Mouse (Mus musculus) hindbrain, postnatal 0 days (tissue): Measurements from ENCODE around the gene Ngrn. TPM values are rescaled to one million over a fixed set of nuclear protein-coding genes. Genes with fewer than 3 reads are reported as not detected.

Experiments used
- ATAC-seq: fragments of 200-750 bp; cut with Nextera tagmentation; 2 replicates; pipeline ENCODE4 v1.8.0; 2017; ENCODE audit warnings: mild to moderate bottlenecking, moderate TSS enrichment, moderate library complexity
- DNase-seq: peaks from one replicate; pipeline ENCODE4 v3.0.0-alpha.2; 2015; ENCODE audit warnings: low spot score
- H3K27ac ChIP-seq: fragments of 300-500 bp; sonication (generic); 2 replicates; pipeline ENCODE4 v1.5.1; 2014; ENCODE audit warnings: mild to moderate bottlenecking
- H3K27me3 ChIP-seq: fragments of 300-500 bp; sonication (generic); 2 replicates; pipeline ENCODE4 v1.6.1; 2014; ENCODE audit warnings: low read length, mixed read lengths; ENCODE audit not compliant: insufficient read depth
- H3K36me3 ChIP-seq: fragments of 300-500 bp; sonication (generic); 2 replicates; pipeline ENCODE4 v1.6.1; 2014; ENCODE audit warnings: low read length, mixed read lengths; ENCODE audit not compliant: insufficient read depth
- H3K4me1 ChIP-seq: fragments of 300-500 bp; sonication (generic); 2 replicates; pipeline ENCODE4 v1.6.1; 2014; ENCODE audit warnings: antibody characterized with exemption, low read length, mixed read lengths; ENCODE audit not compliant: insufficient read depth
- H3K4me2 ChIP-seq: fragments of 300-500 bp; sonication (generic); 2 replicates; pipeline ENCODE4 v1.6.1; 2014; ENCODE audit warnings: low read depth, mild to moderate bottlenecking, low read length, moderate library complexity, mixed read lengths
- H3K4me3 ChIP-seq: fragments of 300-500 bp; sonication (generic); 2 replicates; pipeline ENCODE4 v1.5.1; 2014; ENCODE audit warnings: low read length
- H3K9ac ChIP-seq: fragments of 300-500 bp; sonication (generic); replicated peaks from 2 replicates; pipeline ENCODE4 v1.6.1; 2014; ENCODE audit warnings: mild to moderate bottlenecking, low read length, moderate library complexity, mixed read lengths
- H3K9me3 ChIP-seq: fragments of 300-500 bp; sonication (generic); 2 replicates; pipeline ENCODE4 v1.6.1; 2016; ENCODE audit warnings: low read length, mixed read lengths
- CTCF ChIP-seq: IDR thresholded peaks from 2 replicates; pipeline ENCODE4 v1.5.1; 2016; ENCODE audit warnings: antibody characterized with exemption, control low read depth, low read depth
- WGBS: fragments of 180-500 bp; shearing (Covaris S2); extraction: QIAGEN DNeasy Blood & Tissue Kit; methylation state at CpG from one replicate; pipeline ENCODE4 v1.1.7; 2014; 5-methylcytosine and 5-hydroxymethylcytosine counted together
- polyA plus RNA-seq: library from polyadenylated mRNA; unstranded; fragments of >200 nt; fragmentation: Nextera tagmentation; extraction: Ambion mirVana; gene quantifications from 2 replicates; pipeline ENCODE4 v1.2.1, GENCODE M21; 2015
- total RNA-seq: library from RNA; depleted of rRNA; stranded (reverse); fragments of >200 nt; gene quantifications from 2 replicates; pipeline ENCODE4 v1.2.3, GENCODE M21; 2014; rRNA removed

The Ngrn gene
- total RNA-seq (47.6 and 48.6 TPM in 2 replicates), polyA plus RNA-seq (69.8 and 71.9 TPM in 2 replicates)

- H3K9ac ChIP-seq, result peak within 1 kb of the TSS; percentile 73
- peaks cover 21% of the 10 kb centered on the region for H3K27me3 ChIP-seq
- peak within 1 kb of the TSS; percentile 88 for H3K27ac ChIP-seq
- peak within 1 kb of the TSS; percentile 92 for H3K4me2 ChIP-seq
- WGBS, result 27% methylated on average over 40 of the region's 40 CpGs
- peak within 1 kb of the TSS; percentile 68 for H3K4me3 ChIP-seq
- ATAC-seq, result peak; percentile 91
- H3K36me3 ChIP-seq, result peaks cover 15% of the 10 kb centered on the region
- no peaks in the 10 kb centered on the region for H3K9me3 ChIP-seq
- peaks cover 10% of the 10 kb centered on the region for H3K4me1 ChIP-seq
- TF ChIP-seq CTCF, result peak; percentile 56
- DNase-seq, result peak; percentile 94
These were observed at the start of gene Ngrn for GRCm38 (mm10) chr7:80260625-80261371. Ngrn (plus strand) TSS chr7:80261215.

GRCm38 (mm10) chr7:80213604-80214003, 47.4 kb upstream of the Ngrn start:
- Histone ChIP-seq H3K27me3 (no peaks in the 10 kb centered on the region), H3K27ac (no peak overlapping the region), H3K9ac (no peak overlapping the region), H3K4me1 (peaks cover 5% of the 10 kb centered on the region; the same call in 1 of the 2 replicates), H3K36me3 (peaks cover 12% of the 10 kb centered on the region), H3K4me2 (no peak overlapping the region), H3K9me3 (no peaks in the 10 kb centered on the region), H3K4me3 (no peak overlapping the region)
- no peak for TF ChIP-seq CTCF
- DNase-seq (no peak), ATAC-seq (no peak)
- 75% methylated on average over 7 of the region's 7 CpGs for WGBS

DNA sequence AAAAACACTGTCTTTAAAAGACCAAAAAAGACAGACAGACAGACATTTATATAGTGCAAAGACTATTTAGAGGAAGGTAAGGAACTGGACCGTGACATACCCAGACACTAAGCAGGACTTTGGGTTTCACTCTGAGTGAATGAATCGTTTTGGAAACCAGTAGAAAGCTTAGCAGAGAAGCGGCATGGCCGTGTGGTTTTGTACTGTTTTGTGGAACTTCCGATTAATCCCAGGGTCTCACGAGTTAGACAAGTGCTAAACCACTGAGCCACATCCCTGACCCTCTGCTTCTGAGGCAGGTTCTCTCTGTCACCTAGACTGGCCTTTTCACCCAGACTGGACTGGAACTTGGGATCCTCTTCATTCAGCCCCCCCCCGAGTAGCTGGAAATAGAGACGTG, 46.6 kb upstream of the Ngrn start:
- 81% methylated on average over 8 of the region's 8 CpGs for WGBS
- H3K4me3 ChIP-seq, result no peak overlapping the region
- peaks cover 21% of the 10 kb centered on the region for H3K36me3 ChIP-seq
- DNase-seq (no peak), ATAC-seq (no peak)
- H3K9me3 ChIP-seq, result no peaks in the 10 kb centered on the region
- no peak overlapping the region for H3K9ac ChIP-seq
- H3K27me3 ChIP-seq, result no peaks in the 10 kb centered on the region
- H3K4me2 ChIP-seq, result no peak overlapping the region
- H3K27ac ChIP-seq, result no peak overlapping the region
- H3K4me1 ChIP-seq, result no peaks in the 10 kb centered on the region
- TF ChIP-seq CTCF, result no peak

DNA sequence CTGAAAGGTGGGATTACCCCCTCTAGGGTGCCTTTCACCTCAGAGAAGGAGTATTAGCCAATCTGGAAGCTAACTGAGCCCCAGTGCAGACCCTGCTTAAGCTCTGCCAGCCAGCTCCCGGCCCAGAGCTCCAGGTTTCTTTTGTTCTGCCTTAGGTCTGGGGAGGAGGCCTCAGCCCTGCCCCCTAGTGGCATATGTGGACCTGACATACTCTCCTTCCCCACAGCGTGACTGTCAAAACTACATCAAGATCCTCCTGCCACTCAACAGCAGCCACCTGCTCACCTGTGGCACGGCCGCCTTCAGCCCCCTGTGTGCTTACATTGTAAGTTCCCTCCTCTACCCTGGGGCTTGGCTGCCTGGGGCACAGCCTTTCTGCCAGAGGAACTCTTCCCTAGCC, 45.6 kb upstream of the Ngrn start:
- WGBS, result 10% methylated on average over 4 of the region's 4 CpGs
- TF ChIP-seq CTCF, result peak; percentile 91
- no peaks in the 10 kb centered on the region for H3K27me3 ChIP-seq
- H3K4me3 ChIP-seq, result no peak overlapping the region
- no peaks in the 10 kb centered on the region for H3K4me1 ChIP-seq
- DNase-seq (peak; percentile 89), ATAC-seq (peak; percentile 74)
- no peak overlapping the region for H3K4me2 ChIP-seq
- H3K9ac ChIP-seq, result no peak overlapping the region
- H3K27ac ChIP-seq, result peak overlapping the region; percentile 51; the same call in 1 of the 2 replicates
- H3K36me3 ChIP-seq, result peaks cover 29% of the 10 kb centered on the region
- H3K9me3 ChIP-seq, result no peaks in the 10 kb centered on the region

DNA sequence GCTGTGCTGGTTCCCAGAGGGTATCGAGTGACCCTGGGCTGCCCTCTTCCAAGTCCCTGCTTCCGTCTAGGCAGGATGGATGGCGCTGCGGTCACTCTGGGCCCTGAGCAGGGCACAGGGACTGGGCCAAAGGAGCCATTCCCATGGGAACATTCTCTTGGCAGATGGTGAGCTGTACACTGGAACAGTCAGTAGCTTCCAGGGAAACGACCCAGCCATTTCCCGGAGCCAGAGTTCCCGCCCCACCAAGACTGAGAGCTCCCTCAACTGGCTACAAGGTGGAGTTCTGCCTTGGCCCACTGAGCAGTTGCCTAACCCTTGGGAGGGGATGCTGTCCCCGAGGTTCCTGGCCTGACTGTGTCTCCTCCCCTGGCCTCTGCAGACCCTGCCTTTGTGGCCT, 44.4 kb upstream of the Ngrn start:
- no peaks in the 10 kb centered on the region for H3K9me3 ChIP-seq
- peak overlapping the region; percentile 26; the same call in 1 of the 2 replicates for H3K27ac ChIP-seq
- WGBS, result 46% methylated on average over 8 of the region's 8 CpGs
- DNase-seq, result peak; percentile 89
- TF ChIP-seq CTCF, result peak; percentile 57
- no peak overlapping the region for H3K9ac ChIP-seq
- H3K4me1 ChIP-seq, result no peaks in the 10 kb centered on the region
- peak; percentile 87 for ATAC-seq
- H3K27me3 ChIP-seq, result no peaks in the 10 kb centered on the region
- no peak overlapping the region for H3K4me2 ChIP-seq
- H3K36me3 ChIP-seq, result peaks cover 41% of the 10 kb centered on the region
- no peak overlapping the region for H3K4me3 ChIP-seq

GRCm38 (mm10) chr7:80218666-80219065, 42.3 kb upstream of the Ngrn start:
- no peak overlapping the region for H3K27ac ChIP-seq
- DNase-seq, result no peak
- no peaks in the 10 kb centered on the region for H3K4me1 ChIP-seq
- no peak overlapping the region for H3K4me3 ChIP-seq
- no peak overlapping the region for H3K4me2 ChIP-seq
- ATAC-seq, result no peak
- peaks cover 38% of the 10 kb centered on the region for H3K36me3 ChIP-seq
- no peaks in the 10 kb centered on the region for H3K9me3 ChIP-seq
- TF ChIP-seq CTCF, result no peak
- no peak overlapping the region for H3K9ac ChIP-seq
- WGBS, result 95% methylated on average over 9 of the region's 9 CpGs
- no peaks in the 10 kb centered on the region for H3K27me3 ChIP-seq

GRCm38 (mm10) chr7:80220237-80220797, 40.7 kb upstream of the Ngrn start:
- Histone ChIP-seq H3K9ac (no peak overlapping the region), H3K4me2 (no peak overlapping the region), H3K27ac (no peak overlapping the region), H3K36me3 (peaks cover 53% of the 10 kb centered on the region), H3K4me1 (no peaks in the 10 kb centered on the region), H3K4me3 (no peak overlapping the region), H3K9me3 (no peaks in the 10 kb centered on the region), H3K27me3 (no peaks in the 10 kb centered on the region)
- TF ChIP-seq CTCF, result no peak
- WGBS, result 92% methylated on average over 9 of the region's 9 CpGs
- ATAC-seq (no peak), DNase-seq (no peak)
